Mouse (Mus musculus) erythroblast, adult 5-6 weeks (primary cell): Measurements from ENCODE around the gene Tspan14. TPM values are rescaled to one million over a fixed set of nuclear protein-coding genes. Genes with fewer than 3 reads are reported as not detected.
A peak's percentile ranks its signal among the peaks of the same experiment; 100 is the strongest.

Experiments used
- ATAC-seq: replicated peaks from 2 replicates; pipeline ENCODE4 v1.8.0; 2016; ENCODE audit warnings: moderate number of reproducible peaks, mild to moderate bottlenecking, moderate TSS enrichment, inconsistent platforms; ENCODE audit not compliant: poor library complexity, low FRiP score, severe bottlenecking
- total RNA-seq, 2 experiments: library from RNA; stranded (forward) in 1 of 2; stranded (reverse) in 1 of 2; fragments of 150-400 nt in 1 of 2; fragments of 200-764, 138-1000 nt in 1 of 2; gene quantifications; 2 replicates each; pipeline versions ENCODE4 v1.2.3 to v1.2.4; 2015 to 2017; ENCODE audit warnings: low replicate concordance in 2 of 2

Gene Tspan14
- total RNA-seq, 2 experiments from 2014 or later: 4.0 to 9.4 TPM

- ATAC-seq: no peak
Observed at GRCm38 (mm10) chr14:40928897-40929296, 37.7 kb downstream of the Tspan14 start.

GRCm38 (mm10) chr14:40927041-40927440 lies 39.6 kb downstream of the Tspan14 start:
- no peak for ATAC-seq

DNA sequence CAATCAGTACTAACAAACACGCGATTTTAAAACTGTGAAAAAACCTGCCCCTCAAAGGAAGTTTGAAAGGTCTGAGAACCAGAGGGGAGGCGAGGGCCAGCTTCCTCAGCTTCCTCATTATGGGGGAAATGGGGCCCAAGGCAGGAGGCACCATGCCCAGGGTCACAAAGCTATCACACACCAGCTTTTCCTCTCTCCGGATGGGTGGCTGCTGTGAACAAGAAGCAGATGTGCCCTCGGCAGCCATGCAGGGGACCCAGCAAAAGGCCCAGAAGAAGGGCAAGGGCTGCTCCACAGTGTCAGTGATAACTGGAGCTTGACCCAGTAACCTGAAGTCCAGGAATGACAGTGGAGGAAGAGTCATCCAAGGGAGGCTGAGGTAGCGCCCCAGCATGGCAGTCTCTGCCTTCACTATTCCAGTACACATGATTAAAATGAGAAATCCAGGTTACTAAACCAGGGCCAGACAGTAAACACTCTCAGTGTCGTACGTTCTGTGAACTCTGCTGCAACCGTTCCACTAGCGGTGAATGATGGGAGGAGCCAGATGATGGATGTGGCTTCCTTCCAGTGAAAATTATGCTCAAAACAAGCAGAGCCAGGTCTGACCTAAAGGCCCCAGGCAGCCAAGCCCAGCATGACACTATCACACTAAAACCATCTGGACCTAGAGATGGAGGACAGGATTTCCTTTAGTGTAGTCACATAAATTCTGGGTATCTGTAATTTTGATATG lies 42.1 kb downstream of the Tspan14 start:
- ATAC-seq: no peak

DNA sequence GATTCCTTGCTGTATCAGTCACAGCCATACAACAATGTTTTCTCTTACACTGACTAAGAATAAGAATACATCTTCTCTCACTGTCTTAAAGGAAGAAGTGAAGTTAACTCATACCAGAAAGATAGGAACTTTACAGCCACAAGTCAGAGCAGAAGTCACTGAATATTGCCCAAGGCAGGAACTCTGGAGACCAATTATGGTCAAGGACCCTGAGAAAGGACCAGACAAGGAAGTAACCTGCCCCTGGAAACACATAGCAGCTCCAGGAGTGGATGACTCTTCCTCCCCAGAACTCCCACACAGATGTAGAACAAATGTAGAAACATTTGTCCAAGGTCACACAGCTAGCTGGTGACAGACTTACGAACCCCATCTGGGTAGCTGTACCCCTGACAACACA lies 45.4 kb downstream of the Tspan14 start:
- no peak for ATAC-seq

- ATAC-seq: no peak
Observed at GRCm38 (mm10) chr14:40919521-40919920, 47.1 kb downstream of the Tspan14 start.

DNA sequence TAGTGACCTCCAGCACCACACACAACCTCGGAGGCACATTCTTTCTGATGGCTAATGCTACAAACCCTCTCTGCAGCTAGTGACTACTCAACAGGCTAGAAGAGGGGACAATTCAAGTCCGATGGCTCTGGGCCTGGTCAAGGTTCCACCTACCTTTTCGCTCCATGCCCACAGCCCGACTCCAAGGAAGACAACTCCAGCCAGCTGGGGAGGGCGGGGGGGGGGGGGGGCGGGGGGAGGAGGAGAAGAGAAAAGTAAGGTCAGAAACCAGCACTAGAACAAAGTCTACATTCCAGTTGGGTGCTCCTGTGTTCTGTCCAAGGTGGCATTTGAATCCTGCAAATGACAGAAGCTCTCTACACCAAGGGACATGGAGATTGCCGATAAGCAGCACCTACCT lies 48.1 kb downstream of the Tspan14 start:
- ATAC-seq: no peak

GRCm38 (mm10) chr14:40917632-40918031 lies 49.0 kb downstream of the Tspan14 start:
- ATAC-seq: peak; percentile 73; the same call in 1 of the 2 replicates

DNA sequence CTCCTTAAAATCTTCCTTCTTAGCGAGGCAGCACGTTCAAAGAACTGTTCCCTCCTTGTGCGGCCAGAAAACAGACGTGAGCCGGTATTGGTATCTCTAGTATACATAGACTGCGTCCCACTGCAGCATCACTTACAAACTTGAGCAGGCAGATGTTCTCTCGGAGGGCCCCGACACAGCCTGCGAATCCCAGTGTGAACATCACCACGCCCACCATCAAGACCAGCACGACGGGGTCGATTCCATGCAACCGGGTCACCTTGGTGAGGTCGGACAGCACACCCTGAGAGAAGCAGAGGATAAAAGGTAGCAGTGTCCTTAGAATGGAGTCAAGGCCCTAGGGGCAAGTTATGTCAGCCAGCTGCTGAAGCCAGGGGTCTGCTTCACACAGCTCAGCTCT lies 49.9 kb downstream of the Tspan14 start:
- no peak for ATAC-seq

GRCm38 (mm10) chr14:40915838-40916237 lies 50.8 kb downstream of the Tspan14 start:
- no peak for ATAC-seq

DNA sequence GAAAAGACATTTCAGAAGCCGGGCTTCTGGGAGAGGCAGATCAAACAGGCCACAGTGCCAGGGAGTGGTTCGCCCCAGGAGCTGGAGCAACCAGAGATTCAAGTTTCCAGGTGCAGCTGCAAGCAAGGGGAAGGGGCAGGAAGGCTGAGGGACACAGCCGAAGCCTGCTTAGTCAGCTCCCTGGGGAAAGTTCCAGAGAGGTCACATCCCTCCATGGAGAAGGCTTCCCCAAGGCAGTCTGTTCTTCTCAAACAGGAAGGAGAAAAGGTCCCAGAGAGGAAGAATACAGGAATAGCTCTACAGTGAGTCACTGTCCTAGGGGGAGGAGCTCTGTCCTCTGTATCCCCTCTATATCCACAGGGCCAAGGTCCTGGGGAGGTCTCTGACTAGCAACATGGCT lies 51.9 kb downstream of the Tspan14 start:
- ATAC-seq: no peak

DNA sequence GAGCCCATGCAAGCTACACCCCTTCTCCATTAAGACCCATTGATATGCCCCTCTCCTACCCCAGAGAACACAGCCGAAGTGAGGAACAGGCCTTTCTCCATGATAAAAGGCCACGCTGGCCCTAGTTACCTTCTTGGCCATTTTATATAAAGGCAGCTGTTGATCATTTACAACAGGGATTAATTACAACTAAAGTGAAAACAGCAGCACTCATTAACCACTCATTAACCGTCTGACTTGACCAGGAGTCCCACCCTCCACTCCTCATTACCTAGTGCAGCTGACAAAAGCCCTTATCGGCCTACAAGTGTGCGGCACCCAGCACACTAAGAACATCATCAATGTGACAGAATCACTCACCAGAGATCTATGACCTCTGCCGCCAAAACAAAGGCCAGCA lies 52.9 kb downstream of the Tspan14 start:
- no peak for ATAC-seq

DNA sequence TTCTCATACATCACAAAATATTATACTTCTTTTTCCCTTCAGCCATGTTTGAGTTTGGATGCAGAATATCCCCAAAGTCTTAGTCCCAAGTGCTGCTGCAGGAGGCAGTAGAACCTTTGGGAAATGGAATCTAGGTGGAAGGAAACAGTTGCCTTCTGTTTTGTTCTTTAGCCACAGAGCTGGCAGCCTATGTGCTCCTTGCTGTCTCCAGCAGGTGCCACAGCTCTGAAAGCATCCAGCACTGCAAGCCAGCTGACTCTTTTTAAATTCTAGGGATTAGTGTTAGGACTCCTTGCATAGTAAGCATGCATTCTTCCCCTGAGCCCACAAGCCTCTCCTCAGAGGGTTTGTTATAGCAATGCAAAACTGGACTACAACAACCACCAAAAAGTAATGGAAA lies 55.1 kb downstream of the Tspan14 start:
- no peak for ATAC-seq

- ATAC-seq: no peak
Observed at GRCm38 (mm10) chr14:40908763-40909162, 57.8 kb downstream of the Tspan14 start.

DNA sequence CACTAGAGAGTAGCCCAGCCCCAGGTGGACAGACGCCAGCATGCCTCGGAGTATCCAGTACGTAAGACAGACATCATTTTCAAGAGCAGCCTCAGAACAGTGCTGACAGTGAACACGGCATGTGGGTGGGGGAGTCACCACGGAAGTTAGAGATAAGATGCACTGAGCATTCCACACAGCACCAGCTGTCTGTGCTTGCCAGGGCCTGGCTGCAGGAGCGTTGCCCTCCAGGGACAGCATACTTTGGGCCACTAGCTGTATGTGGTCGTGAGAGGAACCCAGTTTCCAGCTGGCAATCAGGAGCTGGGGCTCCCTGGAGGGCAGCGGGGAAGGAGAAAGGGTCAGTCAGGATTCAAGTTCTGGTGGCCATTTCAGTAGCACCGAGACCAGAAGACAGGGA lies 59.8 kb downstream of the Tspan14 start:
- ATAC-seq: no peak

GRCm38 (mm10) chr14:40905813-40906212 lies 60.8 kb downstream of the Tspan14 start:
- ATAC-seq: no peak

GRCm38 (mm10) chr14:40902307-40903055 lies 64.1 kb downstream of the Tspan14 start:
- no peak for ATAC-seq

- ATAC-seq: no peak
Observed at GRCm38 (mm10) chr14:40900267-40900666, 66.3 kb downstream of the Tspan14 start.

DNA sequence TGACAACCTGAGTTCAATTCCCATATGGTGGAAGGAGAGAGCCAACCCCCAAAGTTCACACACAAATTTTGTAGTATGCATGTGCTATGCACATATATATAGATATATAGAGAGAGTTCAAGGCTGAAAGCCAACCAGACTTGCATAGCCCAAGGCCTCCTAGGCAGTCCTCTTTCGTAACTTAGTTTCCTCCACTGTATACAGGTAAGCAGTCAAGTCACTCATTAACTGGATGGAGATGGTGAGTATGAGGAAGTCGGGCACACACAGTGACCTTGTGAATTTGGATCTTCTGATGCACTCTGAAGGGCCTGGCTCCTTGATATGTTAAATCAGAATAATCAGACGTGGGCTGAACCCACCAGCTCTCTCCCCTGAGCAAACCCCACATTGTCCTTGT lies 68.7 kb downstream of the Tspan14 start:
- ATAC-seq: no peak

- no peak for ATAC-seq
Observed at GRCm38 (mm10) chr14:40895681-40896080, 70.9 kb downstream of the Tspan14 start.

- peak; percentile 75 for ATAC-seq
Observed at GRCm38 (mm10) chr14:40894576-40895247, 71.9 kb downstream of the Tspan14 start.

- no peak for ATAC-seq
Observed at GRCm38 (mm10) chr14:40893884-40894283, 72.7 kb downstream of the Tspan14 start.
